Mouse (Mus musculus) erythroblast, adult 5-6 weeks (primary cell): ENCODE measurements around the gene A4gnt. TPM values are rescaled to one million over a fixed set of nuclear protein-coding genes. Genes with fewer than 3 reads are reported as not detected.
"Not testable (repeated sequence)": the region's sequence is repeated elsewhere in the genome, so short reads cannot be mapped to it uniquely, and the experiment has no call there.

Source experiments
- ATAC-seq: replicated peaks from 2 replicates; pipeline ENCODE4 v1.8.0; 2016; ENCODE audit warnings: moderate number of reproducible peaks, mild to moderate bottlenecking, moderate TSS enrichment, inconsistent platforms; ENCODE audit not compliant: poor library complexity, low FRiP score, severe bottlenecking
- total RNA-seq, 2 experiments: library from RNA; stranded (forward) in 1 of 2; stranded (reverse) in 1 of 2; fragments of 150-400 nt in 1 of 2; fragments of 200-764, 138-1000 nt in 1 of 2; gene quantifications; 2 replicates each; pipeline versions ENCODE4 v1.2.3 to v1.2.4; 2015 to 2017; ENCODE audit warnings: low replicate concordance in 2 of 2

The A4gnt gene
- total RNA-seq (2015; ENCODE audit: low replicate concordance) (not detected in 2 replicates), total RNA-seq (2017; ENCODE audit: low replicate concordance) (not detected in 2 replicates)

- ATAC-seq = no peak
Measured at GRCm38 (mm10) chr9:99612202-99612601, at the start of gene A4gnt. Gene A4gnt, plus strand, starts transcription at chr9:99612502.

GRCm38 (mm10) chr9:99563714-99564113 lies 48.6 kb upstream of the A4gnt start:
- ATAC-seq = no peak

GRCm38 (mm10) chr9:99568023-99568346 lies 44.3 kb upstream of the A4gnt start:
- ATAC-seq = no peak; the same call in 1 of the 2 replicates

- ATAC-seq = peak; percentile 96
Measured at GRCm38 (mm10) chr9:99568347-99569070, 43.8 kb upstream of the A4gnt start, which contains the start of gene Armc8. Gene Armc8, minus strand, starts transcription at chr9:99568899.

- ATAC-seq = no peak; the same call in 1 of the 2 replicates
Measured at GRCm38 (mm10) chr9:99569071-99569397, 43.3 kb upstream of the A4gnt start.

GRCm38 (mm10) chr9:99575677-99576480 lies 36.4 kb upstream of the A4gnt start, which contains the start of gene Dbr1:
Gene Dbr1, plus strand, starts transcription at chr9:99575799.
- peak; percentile 98 for ATAC-seq

- peak; percentile 67 for ATAC-seq
Measured at GRCm38 (mm10) chr9:99580655-99581054, 31.6 kb upstream of the A4gnt start.

- ATAC-seq = peak; percentile 76; the same call in 1 of the 2 replicates
Measured at GRCm38 (mm10) chr9:99587505-99588202, 24.6 kb upstream of the A4gnt start.

- no peak for ATAC-seq
Measured at GRCm38 (mm10) chr9:99591144-99591543, 21.2 kb upstream of the A4gnt start.

- not testable (repeated sequence) for ATAC-seq
Measured at GRCm38 (mm10) chr9:99599127-99599526, 13.2 kb upstream of the A4gnt start.

GRCm38 (mm10) chr9:99603566-99603965 lies 8.7 kb upstream of the A4gnt start:
- ATAC-seq = no peak

- no peak for ATAC-seq
Measured at GRCm38 (mm10) chr9:99619688-99620087, 7.4 kb downstream of the A4gnt start.

- ATAC-seq = no peak
Measured at GRCm38 (mm10) chr9:99620196-99620595, 7.9 kb downstream of the A4gnt start.

- ATAC-seq = no peak
Measured at GRCm38 (mm10) chr9:99622034-99622433, 9.7 kb downstream of the A4gnt start.

GRCm38 (mm10) chr9:99622966-99623365 lies 10.7 kb downstream of the A4gnt start:
- ATAC-seq = no peak

GRCm38 (mm10) chr9:99624117-99624516 lies 11.8 kb downstream of the A4gnt start:
- no peak for ATAC-seq

GRCm38 (mm10) chr9:99628581-99628980 lies 16.3 kb downstream of the A4gnt start:
- no peak for ATAC-seq

GRCm38 (mm10) chr9:99629281-99630011 lies 17.1 kb downstream of the A4gnt start, which contains the start of gene Dzip1l:
Gene Dzip1l, plus strand, starts transcription at chr9:99629496.
- no peak for ATAC-seq

- ATAC-seq = no peak
Measured at GRCm38 (mm10) chr9:99630071-99630470, 17.8 kb downstream of the A4gnt start.
